Mouse (Mus musculus): ENCODE measurements around the gene Acer1. TPM values are rescaled to one million over a fixed set of nuclear protein-coding genes. Genes with fewer than 3 reads are reported as not detected.
A peak's percentile ranks its signal among the peaks of the same experiment; 100 is the strongest.

Acer1 gene
- polyA plus RNA-seq, 1 experiment from 2014 or later = 0.46 TPM

- ATAC-seq (ENCODE audit: insufficient read depth, low FRiP score) = peak; percentile 42
These were observed 28.9 kb upstream of the Acer1 start for GRCm38 (mm10) chr17:57010911-57011235.

GRCm38 (mm10) chr17:57007137-57007905 is 25.4 kb upstream of the Acer1 start:
- no peak overlapping the region for H3K4me2 ChIP-seq (ENCODE audit: low read depth, low read length)
- peak overlapping the region; percentile 66; the same call in 1 of the 2 replicates for H3K27ac ChIP-seq (ENCODE audit: low read length)
- no peak overlapping the region for H3K9ac ChIP-seq (ENCODE audit: low read length)
- peaks cover 19% of the 10 kb centered on the region; the same call in 1 of the 2 replicates for H3K4me1 ChIP-seq (ENCODE audit: control insufficient read depth, insufficient read depth, low read length)
- no peak for ATAC-seq (ENCODE audit: insufficient read depth, low FRiP score)
- peaks cover 17% of the 10 kb centered on the region for H3K36me3 ChIP-seq (ENCODE audit: control insufficient read depth, insufficient read depth, low read length)
- no peaks in the 10 kb centered on the region for H3K9me3 ChIP-seq (replicated peaks; ENCODE audit: control insufficient read depth, low read length)
- WGBS = 90% methylated on average over 13 of the region's 13 CpGs
- no peak overlapping the region for H3K4me3 ChIP-seq (replicated peaks; ENCODE audit: low read length)
- no peaks in the 10 kb centered on the region for H3K27me3 ChIP-seq (ENCODE audit: control insufficient read depth, insufficient read depth, low read length)

More at GRCm38 (mm10) chr17:57010911-57011235, 28.9 kb upstream of the Acer1 start:
- peaks cover 7% of the 10 kb centered on the region for H3K36me3 ChIP-seq (ENCODE audit: control insufficient read depth, insufficient read depth, low read length)
- WGBS = under 1% methylated on average over 19 of the region's 19 CpGs
- H3K4me3 ChIP-seq (replicated peaks; ENCODE audit: low read length) = peak overlapping the region; percentile 82
- peak overlapping the region; percentile 87 for H3K9ac ChIP-seq (ENCODE audit: low read length)
- no peaks in the 10 kb centered on the region for H3K9me3 ChIP-seq (replicated peaks; ENCODE audit: control insufficient read depth, low read length)
- H3K4me2 ChIP-seq (ENCODE audit: low read depth, low read length) = peak overlapping the region; percentile 91
- peak overlapping the region; percentile 79 for H3K27ac ChIP-seq (ENCODE audit: low read length)
- peaks cover 19% of the 10 kb centered on the region; the same call in 1 of the 2 replicates for H3K4me1 ChIP-seq (ENCODE audit: control insufficient read depth, insufficient read depth, low read length)
- H3K27me3 ChIP-seq (ENCODE audit: control insufficient read depth, insufficient read depth, low read length) = no peaks in the 10 kb centered on the region

GRCm38 (mm10) chr17:57003994-57004393 is 22.1 kb upstream of the Acer1 start:
- H3K4me2 ChIP-seq (ENCODE audit: low read depth, low read length) = no peak overlapping the region
- no peaks in the 10 kb centered on the region for H3K9me3 ChIP-seq (replicated peaks; ENCODE audit: control insufficient read depth, low read length)
- no peaks in the 10 kb centered on the region for H3K4me1 ChIP-seq (ENCODE audit: control insufficient read depth, insufficient read depth, low read length)
- no peak overlapping the region for H3K4me3 ChIP-seq (replicated peaks; ENCODE audit: low read length)
- no peak overlapping the region for H3K27ac ChIP-seq (ENCODE audit: low read length)
- no peaks in the 10 kb centered on the region for H3K27me3 ChIP-seq (ENCODE audit: control insufficient read depth, insufficient read depth, low read length)
- H3K9ac ChIP-seq (ENCODE audit: low read length) = no peak overlapping the region
- 88% methylated on average over 7 of the region's 7 CpGs for WGBS
- ATAC-seq (ENCODE audit: insufficient read depth, low FRiP score) = no peak
- H3K36me3 ChIP-seq (ENCODE audit: control insufficient read depth, insufficient read depth, low read length) = peaks cover 26% of the 10 kb centered on the region

GRCm38 (mm10) chr17:57001228-57001627 is 19.3 kb upstream of the Acer1 start:
- ATAC-seq (ENCODE audit: insufficient read depth, low FRiP score) = no peak
- Histone ChIP-seq H3K36me3 (ENCODE audit: control insufficient read depth, insufficient read depth, low read length) (peaks cover 19% of the 10 kb centered on the region), H3K4me3 (replicated peaks; ENCODE audit: low read length) (no peak overlapping the region), H3K27ac (ENCODE audit: low read length) (no peak overlapping the region), H3K9ac (ENCODE audit: low read length) (no peak overlapping the region), H3K9me3 (replicated peaks; ENCODE audit: control insufficient read depth, low read length) (no peaks in the 10 kb centered on the region), H3K27me3 (ENCODE audit: control insufficient read depth, insufficient read depth, low read length) (no peaks in the 10 kb centered on the region), H3K4me1 (ENCODE audit: control insufficient read depth, insufficient read depth, low read length) (peaks cover 8% of the 10 kb centered on the region; the same call in 1 of the 2 replicates), H3K4me2 (ENCODE audit: low read depth, low read length) (no peak overlapping the region)
- WGBS = 44% methylated on average over 8 of the region's 8 CpGs

- H3K9ac ChIP-seq (ENCODE audit: low read length) = no peak within 1 kb of the TSS
- peaks cover 8% of the 10 kb centered on the region; the same call in 1 of the 2 replicates for H3K4me1 ChIP-seq (ENCODE audit: control insufficient read depth, insufficient read depth, low read length)
- H3K27me3 ChIP-seq (ENCODE audit: control insufficient read depth, insufficient read depth, low read length) = no peaks in the 10 kb centered on the region
- H3K9me3 ChIP-seq (replicated peaks; ENCODE audit: control insufficient read depth, low read length) = no peaks in the 10 kb centered on the region
- 84% methylated on average over 9 of the region's 9 CpGs for WGBS
- H3K27ac ChIP-seq (ENCODE audit: low read length) = no peak within 1 kb of the TSS
- H3K4me3 ChIP-seq (replicated peaks; ENCODE audit: low read length) = no peak within 1 kb of the TSS
- no peak within 1 kb of the TSS for H3K4me2 ChIP-seq (ENCODE audit: low read depth, low read length)
- H3K36me3 ChIP-seq (ENCODE audit: control insufficient read depth, insufficient read depth, low read length) = peaks cover 21% of the 10 kb centered on the region; the same call in 1 of the 2 replicates
- no peak for ATAC-seq (ENCODE audit: insufficient read depth, low FRiP score)
These were observed 18.2 kb upstream of the Acer1 start, which contains the start of gene Pspn for GRCm38 (mm10) chr17:56999968-57000609. TSS of gene Pspn (minus strand) at chr17:57000018.

GRCm38 (mm10) chr17:56999414-56999813 is 17.5 kb upstream of the Acer1 start:
- Histone ChIP-seq H3K4me1 (ENCODE audit: control insufficient read depth, insufficient read depth, low read length) (peaks cover 8% of the 10 kb centered on the region; the same call in 1 of the 2 replicates), H3K9ac (ENCODE audit: low read length) (no peak overlapping the region), H3K4me2 (ENCODE audit: low read depth, low read length) (no peak overlapping the region), H3K36me3 (ENCODE audit: control insufficient read depth, insufficient read depth, low read length) (peaks cover 22% of the 10 kb centered on the region; the same call in 1 of the 2 replicates), H3K27ac (ENCODE audit: low read length) (no peak overlapping the region), H3K27me3 (ENCODE audit: control insufficient read depth, insufficient read depth, low read length) (no peaks in the 10 kb centered on the region), H3K9me3 (replicated peaks; ENCODE audit: control insufficient read depth, low read length) (no peaks in the 10 kb centered on the region), H3K4me3 (replicated peaks; ENCODE audit: low read length) (no peak overlapping the region)
- ATAC-seq (ENCODE audit: insufficient read depth, low FRiP score) = no peak
- WGBS = 88% methylated on average over 9 of the region's 9 CpGs

GRCm38 (mm10) chr17:56997029-56997667 is 15.2 kb upstream of the Acer1 start, which contains the start of gene Alkbh7:
TSS of gene Alkbh7 (plus strand) at chr17:56997339.
- Histone ChIP-seq H3K9ac (ENCODE audit: low read length) (peak within 1 kb of the TSS; percentile 73), H3K9me3 (replicated peaks; ENCODE audit: control insufficient read depth, low read length) (no peaks in the 10 kb centered on the region), H3K36me3 (ENCODE audit: control insufficient read depth, insufficient read depth, low read length) (peaks cover 24% of the 10 kb centered on the region), H3K27ac (ENCODE audit: low read length) (peak within 1 kb of the TSS; percentile 53; the same call in 1 of the 2 replicates), H3K4me3 (replicated peaks; ENCODE audit: low read length) (peak within 1 kb of the TSS; percentile 72), H3K4me2 (ENCODE audit: low read depth, low read length) (peak within 1 kb of the TSS; percentile 80), H3K4me1 (ENCODE audit: control insufficient read depth, insufficient read depth, low read length) (peaks cover 8% of the 10 kb centered on the region; the same call in 1 of the 2 replicates), H3K27me3 (ENCODE audit: control insufficient read depth, insufficient read depth, low read length) (no peaks in the 10 kb centered on the region)
- ATAC-seq (ENCODE audit: insufficient read depth, low FRiP score) = peak; percentile 99
- WGBS = under 1% methylated on average over 38 of the region's 38 CpGs

- peak overlapping the region; percentile 72; the same call in 1 of the 2 replicates for H3K4me3 ChIP-seq (replicated peaks; ENCODE audit: low read length)
- H3K9ac ChIP-seq (ENCODE audit: low read length) = no peak overlapping the region
- peak overlapping the region; percentile 80 for H3K4me2 ChIP-seq (ENCODE audit: low read depth, low read length)
- H3K36me3 ChIP-seq (ENCODE audit: control insufficient read depth, insufficient read depth, low read length) = peaks cover 24% of the 10 kb centered on the region
- WGBS = 63% methylated on average over 2 of the region's 2 CpGs
- no peaks in the 10 kb centered on the region for H3K9me3 ChIP-seq (replicated peaks; ENCODE audit: control insufficient read depth, low read length)
- H3K27me3 ChIP-seq (ENCODE audit: control insufficient read depth, insufficient read depth, low read length) = no peaks in the 10 kb centered on the region
- H3K4me1 ChIP-seq (ENCODE audit: control insufficient read depth, insufficient read depth, low read length) = peaks cover 8% of the 10 kb centered on the region; the same call in 1 of the 2 replicates
- H3K27ac ChIP-seq (ENCODE audit: low read length) = no peak overlapping the region
- ATAC-seq (ENCODE audit: insufficient read depth, low FRiP score) = no peak
These were observed 14.6 kb upstream of the Acer1 start for GRCm38 (mm10) chr17:56996506-56996905.
